Mouse (Mus musculus) ES-E14 (cell line): Measurements from ENCODE around the gene Acoxl. TPM values are rescaled to one million over a fixed set of nuclear protein-coding genes. Genes with fewer than 3 reads are reported as not detected.

ENCODE experiments used
- DNase-seq: peaks from one replicate; pipeline ENCODE4 v3.0.0-alpha.2; 2013; ENCODE audit warnings: low read depth, low spot score
- H3K27ac ChIP-seq: 2 replicates; pipeline ENCODE4 v1.5.1; 2012; ENCODE audit warnings: low read depth, mild to moderate bottlenecking, low read length, moderate library complexity, mixed read lengths; ENCODE audit not compliant: poor library complexity, insufficient read depth, severe bottlenecking
- H3K36me3 ChIP-seq: 2 replicates; pipeline ENCODE4 v1.6.1; 2012; ENCODE audit warnings: mild to moderate bottlenecking, low read length, moderate library complexity, mixed read lengths; ENCODE audit not compliant: control insufficient read depth, poor library complexity, insufficient read depth, severe bottlenecking
- H3K4me1 ChIP-seq, 2 experiments: fragments of 150-350 bp in 1 of 2; sonication (generic) in 1 of 2; 2 replicates each; pipeline ENCODE4 v1.6.1; 2012; ENCODE audit warnings: low read length in 2 of 2, mild to moderate bottlenecking in 1 of 2, mixed read lengths in 1 of 2; ENCODE audit not compliant: control insufficient read depth in 2 of 2, insufficient read depth in 2 of 2, poor library complexity in 1 of 2
- H3K4me3 ChIP-seq, 2 experiments: fragments of 150-350 bp in 1 of 2; sonication (generic) in 1 of 2; 2 replicates each; pipeline ENCODE4 v1.5.1; 2012; ENCODE audit warnings: low read length in 2 of 2, low read depth in 1 of 2, mild to moderate bottlenecking in 1 of 2, mixed read lengths in 1 of 2; ENCODE audit not compliant: insufficient read depth in 1 of 2, poor library complexity in 1 of 2, severe bottlenecking in 1 of 2
- H3K9ac ChIP-seq: 2 replicates; pipeline ENCODE4 v1.6.1; 2012; ENCODE audit warnings: low read depth, mild to moderate bottlenecking, low read length, mixed read lengths; ENCODE audit not compliant: poor library complexity, insufficient read depth, severe bottlenecking
- H3K9me3 ChIP-seq: fragments of 150-350 bp; sonication (generic); 2 replicates; pipeline ENCODE4 v1.6.1; 2012; ENCODE audit warnings: low read depth, mild to moderate bottlenecking, low read length; ENCODE audit not compliant: control insufficient read depth, insufficient read depth
- CHD2 ChIP-seq: IDR thresholded peaks from 2 replicates; pipeline ENCODE4 v1.6.1; 2014; ENCODE audit warnings: mild to moderate bottlenecking, low read depth, low read length, inconsistent platforms
- HCFC1 ChIP-seq: IDR thresholded peaks from 2 replicates; pipeline ENCODE4 v1.6.1; 2012; ENCODE audit warnings: low read length, inconsistent platforms, borderline replicate concordance; ENCODE audit not compliant: insufficient read depth
- MAFK ChIP-seq: IDR thresholded peaks from 2 replicates; pipeline ENCODE4 v1.6.1; 2014; ENCODE audit warnings: mild to moderate bottlenecking, low read depth, low read length, inconsistent platforms; ENCODE audit not compliant: insufficient read depth
- ZC3H11A ChIP-seq: IDR thresholded peaks from 2 replicates; pipeline ENCODE4 v1.6.1; 2012; ENCODE audit warnings: low read depth, mild to moderate bottlenecking, inconsistent platforms, low read length, borderline replicate concordance
- ZNF384 ChIP-seq: IDR thresholded peaks from 2 replicates; pipeline ENCODE4 v1.6.1; 2012; ENCODE audit warnings: low read depth, low read length, inconsistent platforms
- in situ Hi-C, 2 experiments: fragments of 600-800 bp; cut with MboI; formaldehyde crosslinking; loops; one replicate each; pipeline ENCODE4 v1.15.1; 2025; ENCODE audit warnings: low sequenced_read_pairs in 2 of 2, inconsistent platforms in 1 of 2; ENCODE audit not compliant: unreplicated experiment in 2 of 2
- total RNA-seq: library from RNA; depleted of rRNA; stranded (reverse); fragments of 300-350 nt; gene quantifications from 2 replicates; pipeline ENCODE4 v1.2.3, GENCODE M21; 2012

Acoxl gene
- total RNA-seq, 1 experiment: 0.98 TPM

- Histone ChIP-seq H3K36me3 (peaks cover 25% of the 10 kb centered on the region), H3K27ac (no peak overlapping the region)
- no peak for DNase-seq
These were observed 301.1 kb downstream of the Acoxl start for GRCm38 (mm10) chr2:128139781-128140180.

GRCm38 (mm10) chr2:128140183-128140582 is 301.5 kb downstream of the Acoxl start:
- Histone ChIP-seq H3K9ac (no peak overlapping the region), H3K9me3 (no peaks in the 10 kb centered on the region), H3K4me1 (peaks cover 2 to 6% of the 10 kb centered on the region in 2 experiments; a peak in 1 of 4 replicates), H3K4me3 (no peak overlapping the region), H3K36me3 (peaks cover 21% of the 10 kb centered on the region), H3K27ac (no peak overlapping the region)
- in situ Hi-C loops: no loop called here
- no peak for DNase-seq
- TF ChIP-seq ZNF384 (no peak), CHD2 (no peak), HCFC1 (no peak), MAFK (no peak), ZC3H11A (no peak)

More at GRCm38 (mm10) chr2:128139781-128140180, 301.1 kb downstream of the Acoxl start:
- Histone ChIP-seq H3K9ac (no peak overlapping the region), H3K4me3 (no peak overlapping the region), H3K4me1 (peaks cover 2 to 6% of the 10 kb centered on the region in 2 experiments; a peak in 1 of 4 replicates), H3K9me3 (no peaks in the 10 kb centered on the region)
- in situ Hi-C loops: no loop called here
- TF ChIP-seq ZC3H11A (no peak), HCFC1 (no peak), MAFK (no peak), ZNF384 (no peak), CHD2 (no peak)

- Histone ChIP-seq H3K9ac (no peak overlapping the region), H3K36me3 (peaks cover 27% of the 10 kb centered on the region), H3K4me1 (peaks cover 2 to 5% of the 10 kb centered on the region in 2 experiments; a peak in 1 of 4 replicates), H3K27ac (no peak overlapping the region), H3K9me3 (no peaks in the 10 kb centered on the region), H3K4me3 (no peak overlapping the region)
- no peak for DNase-seq
- TF ChIP-seq ZC3H11A (no peak), HCFC1 (no peak), CHD2 (no peak), MAFK (no peak), ZNF384 (no peak)
- in situ Hi-C loops: no loop called here
These were observed 305.3 kb downstream of the Acoxl start for GRCm38 (mm10) chr2:128143992-128144391.

- Histone ChIP-seq H3K9ac (no peak overlapping the region), H3K36me3 (peaks cover 32% of the 10 kb centered on the region), H3K4me1 (no peaks in the 10 kb centered on the region), H3K4me3 (no peak overlapping the region), H3K9me3 (no peaks in the 10 kb centered on the region), H3K27ac (no peak overlapping the region)
- no peak for DNase-seq
- in situ Hi-C loops: no loop called here
- no peak for TF ChIP-seq MAFK
- no peak for TF ChIP-seq CHD2
- TF ChIP-seq ZC3H11A: no peak
These were observed 306.8 kb downstream of the Acoxl start for GRCm38 (mm10) chr2:128145433-128145832.

- peaks cover 0 to 16% of the 10 kb centered on the region in 2 experiments; a peak in 3 of 4 replicates for H3K4me1 ChIP-seq
- in situ Hi-C loops: no loop called here
- TF ChIP-seq ZNF384 (no peak), ZC3H11A (no peak), MAFK (no peak), CHD2 (no peak), HCFC1 (no peak)
- H3K36me3 ChIP-seq: peaks cover 41% of the 10 kb centered on the region
- no peak overlapping the region for H3K27ac ChIP-seq
- no peak overlapping the region for H3K4me3 ChIP-seq
- no peaks in the 10 kb centered on the region for H3K9me3 ChIP-seq
- DNase-seq: no peak
- no peak overlapping the region for H3K9ac ChIP-seq
These were observed 310.9 kb downstream of the Acoxl start for GRCm38 (mm10) chr2:128149596-128149995.
